Mouse (Mus musculus) stomach, postnatal 0 days (tissue): Measurements from ENCODE around the gene Sgip1.

ENCODE experiments used
- CTCF ChIP-seq: IDR thresholded peaks from 2 replicates; pipeline ENCODE4 v1.5.1; 2016; ENCODE audit warnings: antibody characterized with exemption, low read depth, mild to moderate bottlenecking, moderate library complexity
- EP300 ChIP-seq: optimal IDR thresholded peaks from 2 replicates; pipeline ENCODE3; 2016; ENCODE audit warnings: antibody characterized with exemption

GRCm38 (mm10) chr4:102856086-102856485 is 115.0 kb downstream of the Sgip1 start:
- TF ChIP-seq CTCF (no peak), EP300 (no peak)
